Mouse (Mus musculus) kidney, postnatal 0 days (tissue): ENCODE measurements around the gene Gm49373. TPM values are rescaled to one million over a fixed set of nuclear protein-coding genes. Genes with fewer than 3 reads are reported as not detected.

Source experiments
- ATAC-seq: fragments of 200-750 bp; cut with Nextera tagmentation; replicated peaks from 2 replicates; pipeline ENCODE4 v1.8.0; 2017; ENCODE audit warnings: low read depth, moderate number of reproducible peaks, moderate TSS enrichment, moderate library complexity; ENCODE audit not compliant: low FRiP score
- DNase-seq: peaks from one replicate; pipeline ENCODE4 v3.0.0-alpha.2; 2016; ENCODE audit warnings: low spot score
- H3K27ac ChIP-seq: fragments of 300-500 bp; sonication (generic); 2 replicates; pipeline ENCODE4 v1.5.1; 2014; ENCODE audit warnings: mild to moderate bottlenecking
- H3K27me3 ChIP-seq: fragments of 300-500 bp; sonication (generic); 2 replicates; pipeline ENCODE4 v1.6.1; 2014; ENCODE audit warnings: low read length, mixed read lengths; ENCODE audit not compliant: insufficient read depth
- H3K36me3 ChIP-seq: fragments of 300-500 bp; sonication (generic); 2 replicates; pipeline ENCODE4 v1.6.1; 2014; ENCODE audit warnings: low read length, mixed read lengths; ENCODE audit not compliant: insufficient read depth
- H3K4me1 ChIP-seq: fragments of 300-500 bp; sonication (generic); replicated peaks from 2 replicates; pipeline ENCODE4 v1.6.1; 2014; ENCODE audit warnings: antibody characterized with exemption, low read length, mixed read lengths; ENCODE audit not compliant: insufficient read depth
- H3K4me2 ChIP-seq: fragments of 300-500 bp; sonication (generic); 2 replicates; pipeline ENCODE4 v1.6.1; 2014; ENCODE audit warnings: mild to moderate bottlenecking, low read length, moderate library complexity, mixed read lengths
- H3K4me3 ChIP-seq: fragments of 300-500 bp; sonication (generic); replicated peaks from 2 replicates; pipeline ENCODE4 v1.5.1; 2014; ENCODE audit warnings: low read depth, low read length
- H3K9ac ChIP-seq: fragments of 300-500 bp; sonication (generic); 2 replicates; pipeline ENCODE4 v1.6.1; 2014; ENCODE audit warnings: low read depth, low read length
- H3K9me3 ChIP-seq: fragments of 300-500 bp; sonication (generic); replicated peaks from 2 replicates; pipeline ENCODE4 v1.6.1; 2016; ENCODE audit warnings: low read length, inconsistent platforms, mixed read lengths
- CTCF ChIP-seq: IDR thresholded peaks from 2 replicates; pipeline ENCODE4 v1.5.1; 2016; ENCODE audit warnings: antibody characterized with exemption, low read depth, mild to moderate bottlenecking, moderate library complexity
- WGBS: fragments of 180-500 bp; shearing (Covaris S2); extraction: QIAGEN DNeasy Blood & Tissue Kit; methylation state at CpG from one replicate; pipeline ENCODE4 v1.1.7; 2014; 5-methylcytosine and 5-hydroxymethylcytosine counted together
- polyA plus RNA-seq: library from polyadenylated mRNA; unstranded; fragments of >200 nt; fragmentation: Nextera tagmentation; extraction: Ambion mirVana; gene quantifications from 2 replicates; pipeline ENCODE4 v1.2.1, GENCODE M21; 2015

Gm49373 gene
- polyA plus RNA-seq, 1 experiment from 2014 or later = 0.38 TPM

- peak within 1 kb of the TSS; percentile 93 for H3K4me2 ChIP-seq
- under 1% methylated on average over 33 of the region's 35 CpGs for WGBS
- peak within 1 kb of the TSS; percentile 24 for H3K9ac ChIP-seq
- H3K4me3 ChIP-seq = peak within 1 kb of the TSS; percentile 44
- peaks cover 29% of the 10 kb centered on the region for H3K4me1 ChIP-seq
- ATAC-seq (no peak), DNase-seq (no peak)
- TF ChIP-seq CTCF = no peak
- peaks cover 40% of the 10 kb centered on the region for H3K27me3 ChIP-seq
- H3K27ac ChIP-seq = no peak within 1 kb of the TSS
- H3K36me3 ChIP-seq = no peaks in the 10 kb centered on the region
- H3K9me3 ChIP-seq = no peaks in the 10 kb centered on the region
These were observed 41.0 kb downstream of the Gm49373 start, which contains the start of gene Icam5 for GRCm38 (mm10) chr9:21031896-21032351. Gene Icam5, plus strand, starts transcription at chr9:21032073.

- Histone ChIP-seq H3K9ac (no peak overlapping the region), H3K4me3 (peak overlapping the region; percentile 44), H3K9me3 (no peaks in the 10 kb centered on the region), H3K27ac (no peak overlapping the region), H3K36me3 (no peaks in the 10 kb centered on the region), H3K4me1 (peaks cover 29% of the 10 kb centered on the region), H3K4me2 (peak overlapping the region; percentile 93), H3K27me3 (peaks cover 34% of the 10 kb centered on the region)
- WGBS = under 1% methylated on average over 36 of the region's 36 CpGs
- DNase-seq (peak; percentile 80), ATAC-seq (peak; percentile 2; the same call in 1 of the 2 replicates)
- no peak for TF ChIP-seq CTCF
These were observed 41.5 kb downstream of the Gm49373 start for GRCm38 (mm10) chr9:21031251-21031895.

- ATAC-seq (peak; percentile 47; the same call in 1 of the 2 replicates), DNase-seq (peak; percentile 97)
- peak overlapping the region; percentile 44 for H3K4me3 ChIP-seq
- WGBS = 0% methylated on average over 13 of the region's 13 CpGs
- TF ChIP-seq CTCF = peak; percentile 73
- H3K9ac ChIP-seq = no peak overlapping the region
- no peak overlapping the region for H3K27ac ChIP-seq
- H3K27me3 ChIP-seq = peaks cover 29% of the 10 kb centered on the region
- peak overlapping the region; percentile 93 for H3K4me2 ChIP-seq
- no peaks in the 10 kb centered on the region for H3K36me3 ChIP-seq
- no peaks in the 10 kb centered on the region for H3K9me3 ChIP-seq
- H3K4me1 ChIP-seq = peaks cover 25% of the 10 kb centered on the region
These were observed 42.1 kb downstream of the Gm49373 start for GRCm38 (mm10) chr9:21030781-21031250.

GRCm38 (mm10) chr9:21030055-21030600 is 42.8 kb downstream of the Gm49373 start:
- 0 out of 2 replicates have a peak overlapping the region, but pooled peaks have one; percentile 6 for H3K4me3 ChIP-seq
- H3K27ac ChIP-seq = no peak overlapping the region
- no peaks in the 10 kb centered on the region for H3K9me3 ChIP-seq
- H3K4me2 ChIP-seq = peak overlapping the region; percentile 93
- DNase-seq (no peak), ATAC-seq (no peak)
- no peak overlapping the region for H3K9ac ChIP-seq
- TF ChIP-seq CTCF = no peak
- no peaks in the 10 kb centered on the region for H3K36me3 ChIP-seq
- peaks cover 22% of the 10 kb centered on the region for H3K27me3 ChIP-seq
- H3K4me1 ChIP-seq = peaks cover 25% of the 10 kb centered on the region
- WGBS = 29% methylated on average over 22 of the region's 22 CpGs

GRCm38 (mm10) chr9:21029291-21030054 is 43.4 kb downstream of the Gm49373 start, which contains the start of gene Icam4:
Gene Icam4, plus strand, starts transcription at chr9:21029373.
- Histone ChIP-seq H3K4me3 (peak within 1 kb of the TSS; percentile 20; the same call in 1 of the 2 replicates), H3K9me3 (no peaks in the 10 kb centered on the region), H3K4me2 (peak within 1 kb of the TSS; percentile 93), H3K27ac (no peak within 1 kb of the TSS), H3K36me3 (no peaks in the 10 kb centered on the region), H3K4me1 (peaks cover 25% of the 10 kb centered on the region), H3K27me3 (peaks cover 15% of the 10 kb centered on the region), H3K9ac (peak within 1 kb of the TSS; percentile 36; the same call in 1 of the 2 replicates)
- ATAC-seq = peak; percentile 11; the same call in 1 of the 2 replicates
- peak; percentile 82 for DNase-seq
- 3% methylated on average over 37 of the region's 37 CpGs for WGBS
- TF ChIP-seq CTCF = peak; percentile 88
